Mouse (Mus musculus): ENCODE results near the gene Kdelr1.
A peak's percentile ranks its signal among the peaks of the same experiment; 100 is the strongest.
"Not testable (repeated sequence)": the region's sequence is repeated elsewhere in the genome, so short reads cannot be mapped to it uniquely, and the experiment has no call there.

The Kdelr1 gene

DNA sequence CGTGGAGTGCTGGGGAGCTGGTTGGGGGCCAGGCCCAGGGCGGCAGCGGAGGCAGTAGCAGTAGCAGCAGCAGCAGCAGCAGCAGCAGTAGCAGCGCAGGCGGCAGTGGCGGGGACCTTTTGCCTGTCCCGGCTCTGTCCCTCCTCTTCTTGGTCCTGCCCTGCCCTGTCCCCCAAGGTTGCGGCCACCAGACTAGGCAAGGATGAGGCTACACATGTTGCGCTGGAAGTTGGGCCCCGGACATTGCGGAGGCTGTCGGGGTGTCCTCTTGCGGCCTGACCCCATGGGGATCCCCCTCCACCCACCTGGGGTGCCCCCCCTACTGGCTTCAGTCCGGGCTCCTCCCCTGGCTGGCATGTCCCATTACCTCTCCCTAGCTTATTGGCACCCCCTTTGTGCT, 2.8 kb upstream of the Kdelr1 start:
- no peak for DNase-seq (ENCODE audit: extremely low read depth, low read depth)

DNA sequence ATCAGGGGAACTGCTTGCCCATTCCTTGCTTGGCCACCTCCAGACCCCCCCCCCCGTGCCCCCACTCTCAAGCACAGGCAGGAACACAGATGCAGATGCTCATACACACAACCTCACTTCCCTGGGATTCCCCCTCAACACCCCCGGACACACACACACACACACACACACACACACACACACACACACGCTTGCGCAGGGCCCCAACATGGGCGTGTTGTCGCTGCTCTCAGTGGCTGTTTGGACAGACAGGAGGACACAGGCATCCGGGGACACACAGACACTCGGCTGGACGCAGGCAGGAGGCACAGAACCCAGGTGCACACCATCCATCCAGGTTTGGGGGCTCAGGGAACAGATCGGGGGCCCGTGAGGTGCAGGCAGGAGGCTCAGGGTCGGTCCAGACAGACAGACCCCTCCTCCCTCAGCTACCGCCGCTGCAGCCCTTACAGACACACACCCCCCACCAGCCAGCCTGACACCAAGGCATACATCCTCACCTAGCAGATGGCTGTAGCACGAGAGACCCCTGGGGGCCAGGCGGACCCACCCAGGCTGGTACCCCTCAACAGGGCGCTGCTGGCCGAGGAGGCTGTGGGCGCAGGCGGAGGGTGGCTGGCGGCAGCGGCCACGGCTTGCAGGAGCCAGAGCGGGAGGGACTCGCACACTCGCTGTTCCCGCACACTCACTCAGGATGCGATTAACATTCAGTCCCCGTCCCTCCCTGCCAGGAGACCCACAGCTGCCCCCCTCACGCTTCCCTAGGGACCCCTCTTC, 2.1 kb upstream of the Kdelr1 start:
- DNase-seq (ENCODE audit: extremely low read depth, low read depth) = no peak

DNA sequence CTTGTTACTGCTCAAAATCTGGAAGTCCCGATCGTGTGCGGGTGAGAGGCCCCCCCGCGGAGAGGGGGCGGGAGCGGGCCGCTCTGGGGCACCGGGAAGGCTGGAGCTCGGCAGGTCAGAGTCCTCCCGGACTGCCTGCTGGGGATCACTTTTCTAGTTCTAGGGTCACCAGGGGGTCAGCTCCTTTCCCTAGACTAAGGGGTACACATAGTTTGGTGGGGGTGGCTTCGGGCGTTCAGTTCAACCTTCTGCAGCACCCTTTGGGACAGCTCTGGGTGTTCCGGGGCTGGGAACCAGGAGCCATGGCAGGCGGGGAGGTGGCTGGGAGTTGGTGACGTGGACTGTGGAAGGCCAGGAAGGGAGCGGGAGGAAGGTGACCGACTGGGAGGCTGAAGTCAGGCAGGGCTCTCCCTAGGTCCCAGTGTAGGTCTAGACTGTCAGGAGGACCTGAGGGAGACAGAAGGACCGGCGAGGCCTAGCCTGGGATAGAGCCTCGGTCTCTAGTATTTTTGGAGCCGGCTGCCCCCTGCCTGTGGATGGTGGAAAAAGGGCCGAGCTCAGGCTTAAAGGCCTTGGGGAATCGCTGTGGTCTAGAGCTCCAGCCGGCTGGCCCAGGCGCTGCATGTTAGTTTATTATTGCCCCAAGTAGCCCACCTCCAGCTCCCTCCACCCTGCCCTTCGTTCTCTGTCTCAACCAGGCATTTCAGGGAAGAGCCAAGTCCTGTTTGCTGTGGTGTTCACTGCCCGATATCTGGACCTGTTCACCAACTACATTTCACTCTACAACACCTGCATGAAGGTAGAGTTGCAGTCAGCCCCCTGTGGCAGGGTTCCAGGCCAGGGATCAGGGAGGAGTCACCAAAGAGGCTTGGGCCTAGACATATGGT, 732 bp downstream of the Kdelr1 start:
- peak; percentile 10 for DNase-seq (ENCODE audit: extremely low read depth, low read depth)

DNA sequence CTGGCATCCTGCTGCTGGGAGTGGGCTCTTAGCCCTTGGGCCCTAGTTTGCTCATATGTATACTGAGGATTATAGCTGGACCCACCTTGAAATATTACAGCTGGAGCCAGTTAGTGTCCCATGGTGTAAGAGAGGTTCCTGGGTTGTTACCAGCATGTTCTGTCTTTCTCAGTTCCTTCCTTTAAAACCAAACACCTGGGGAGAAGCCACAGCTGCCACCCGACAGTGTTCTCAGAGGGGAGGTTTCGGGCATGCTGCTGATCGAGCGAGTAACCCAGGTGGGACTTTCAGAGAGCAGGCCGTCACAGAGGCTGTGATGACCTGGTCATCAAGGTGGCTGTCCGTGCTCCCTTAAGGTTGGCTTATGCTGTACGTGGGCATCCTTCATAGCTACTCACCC, 4.3 kb downstream of the Kdelr1 start:
- DNase-seq (ENCODE audit: extremely low read depth, low read depth) = no peak

DNA sequence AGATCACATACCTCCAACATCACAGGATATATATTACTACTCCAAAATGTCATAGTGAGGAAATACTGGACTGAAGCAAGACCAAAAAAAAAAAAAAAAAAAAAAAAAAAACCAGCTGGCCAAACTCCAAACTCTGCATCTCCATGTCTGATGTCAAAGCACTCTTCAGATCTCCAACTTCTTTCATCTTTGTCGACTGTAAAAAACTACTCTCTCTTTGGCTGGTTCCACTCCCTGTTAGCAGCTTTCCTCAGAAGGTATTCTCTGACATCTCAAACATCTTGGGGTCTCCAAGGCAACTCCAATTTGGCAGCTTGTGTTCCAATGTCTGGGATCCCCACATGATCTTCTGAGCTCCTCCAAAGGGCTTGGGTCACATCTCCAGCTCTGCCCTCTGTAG, 5.7 kb downstream of the Kdelr1 start, which contains the start of gene Grin2d:
Gene Grin2d (minus strand): TSS at position 101 of the 400 bp plus-strand sequence.
- not testable (repeated sequence) for DNase-seq (ENCODE audit: extremely low read depth, low read depth)

DNA sequence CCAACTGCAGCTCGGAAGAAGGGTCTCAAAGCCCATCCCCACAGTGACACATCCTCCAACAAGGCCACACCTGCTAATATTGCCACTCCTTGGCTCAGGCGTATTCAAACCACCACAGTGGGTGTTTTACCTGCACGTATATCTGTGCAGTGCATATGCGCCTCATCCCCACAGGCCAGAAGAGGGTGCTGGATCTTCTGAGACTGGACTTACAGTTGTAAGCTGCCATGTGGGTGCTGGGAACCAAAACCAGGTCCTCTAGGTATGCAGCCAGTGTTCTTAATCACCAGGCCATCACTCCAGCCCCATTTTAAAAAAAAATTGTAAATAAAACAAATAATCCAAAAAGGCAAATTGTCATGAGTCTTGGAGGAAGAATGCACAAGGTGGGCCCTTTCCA, 8.0 kb downstream of the Kdelr1 start:
- no peak for DNase-seq (ENCODE audit: extremely low read depth, low read depth)

DNA sequence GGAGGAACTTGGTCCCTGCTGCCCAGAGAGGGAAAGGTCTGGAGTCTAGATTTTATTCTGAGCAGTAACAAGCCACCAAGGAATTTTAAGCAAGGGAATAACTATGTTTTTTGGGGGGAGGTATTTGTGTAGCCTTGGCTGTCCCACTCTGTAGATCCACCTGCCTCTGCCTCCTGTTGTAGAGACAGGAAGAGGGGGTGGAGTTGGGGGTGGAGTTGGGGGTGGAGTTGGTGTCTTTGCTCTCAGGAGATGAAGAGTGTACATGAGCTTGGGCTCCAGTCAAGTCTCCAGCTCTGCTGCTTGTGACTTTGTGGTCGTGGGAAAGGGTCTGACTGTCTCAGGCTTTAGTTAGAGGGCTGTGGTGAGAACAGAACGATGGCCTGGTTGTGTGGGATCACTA, 8.4 kb downstream of the Kdelr1 start:
- DNase-seq (ENCODE audit: extremely low read depth, low read depth) = no peak

DNA sequence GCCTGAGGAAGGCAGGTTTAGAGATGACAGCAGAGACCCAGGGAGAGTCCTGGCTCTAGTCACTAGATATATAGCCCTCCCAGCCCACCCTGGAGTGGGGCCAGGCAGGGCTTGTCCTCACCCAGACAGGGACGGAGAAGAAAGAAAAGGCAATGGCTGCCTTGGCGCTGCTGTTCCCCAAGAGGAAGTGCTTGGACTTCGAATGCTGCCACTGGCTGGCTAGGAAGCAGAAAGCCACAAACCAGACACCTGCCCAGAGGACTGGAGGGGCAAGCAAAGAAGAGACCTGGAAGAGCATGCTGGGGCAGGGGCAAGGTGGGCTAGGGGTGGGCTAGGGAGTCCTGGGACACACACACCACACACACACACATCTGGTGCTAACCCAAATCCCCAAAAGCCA, 14.7 kb downstream of the Kdelr1 start:
- DNase-seq (ENCODE audit: extremely low read depth, low read depth) = no peak

DNA sequence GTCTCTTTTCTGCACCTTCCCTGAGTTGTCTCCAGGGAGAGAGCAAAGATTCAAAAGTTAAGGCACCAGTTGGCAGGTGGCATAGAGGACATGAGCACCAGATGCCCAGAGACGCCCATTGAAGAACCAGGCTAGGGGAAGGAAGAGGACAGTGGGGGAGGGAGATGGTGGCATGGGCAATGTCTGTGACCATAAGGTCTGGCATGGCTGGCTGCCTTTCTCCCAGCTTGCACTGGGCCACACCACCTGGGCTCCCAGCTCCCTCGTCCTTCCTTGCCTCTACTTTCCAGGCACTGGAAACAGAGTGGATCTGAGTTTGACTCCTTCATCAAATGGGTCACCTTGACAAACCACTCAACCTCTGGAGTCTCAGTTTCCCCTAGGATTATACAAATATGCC, 20.1 kb downstream of the Kdelr1 start:
- no peak for DNase-seq (ENCODE audit: extremely low read depth, low read depth)

DNA sequence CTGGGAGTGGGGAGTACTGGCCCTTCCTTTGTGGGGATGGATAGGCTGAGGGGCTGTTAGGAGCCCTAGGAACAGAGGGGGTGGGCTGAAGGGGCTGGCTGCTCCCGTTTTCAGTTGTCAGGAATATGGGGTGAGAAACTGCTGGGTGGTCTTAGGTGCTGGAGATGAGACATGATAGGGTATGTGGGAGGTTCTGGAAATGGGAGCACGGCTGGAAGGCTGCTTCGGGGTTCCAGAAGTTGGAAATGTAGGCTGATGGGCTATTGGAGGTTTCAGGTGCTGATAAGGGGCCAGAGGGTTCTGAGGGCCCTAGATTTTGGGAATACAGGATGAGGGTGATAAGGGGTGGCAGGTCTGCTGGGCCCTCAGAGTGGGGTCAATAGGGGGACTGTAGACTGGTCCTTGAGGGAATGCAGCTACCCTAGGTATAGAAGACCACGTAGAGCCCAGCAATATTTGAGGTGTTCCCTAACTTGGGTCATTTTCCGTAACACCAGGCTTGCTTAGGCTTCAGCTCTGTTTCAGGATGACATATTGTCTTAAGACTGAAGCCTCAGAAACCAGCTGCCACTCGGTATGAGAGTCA, 23.5 kb downstream of the Kdelr1 start:
- DNase-seq (ENCODE audit: extremely low read depth, low read depth) = no peak

DNA sequence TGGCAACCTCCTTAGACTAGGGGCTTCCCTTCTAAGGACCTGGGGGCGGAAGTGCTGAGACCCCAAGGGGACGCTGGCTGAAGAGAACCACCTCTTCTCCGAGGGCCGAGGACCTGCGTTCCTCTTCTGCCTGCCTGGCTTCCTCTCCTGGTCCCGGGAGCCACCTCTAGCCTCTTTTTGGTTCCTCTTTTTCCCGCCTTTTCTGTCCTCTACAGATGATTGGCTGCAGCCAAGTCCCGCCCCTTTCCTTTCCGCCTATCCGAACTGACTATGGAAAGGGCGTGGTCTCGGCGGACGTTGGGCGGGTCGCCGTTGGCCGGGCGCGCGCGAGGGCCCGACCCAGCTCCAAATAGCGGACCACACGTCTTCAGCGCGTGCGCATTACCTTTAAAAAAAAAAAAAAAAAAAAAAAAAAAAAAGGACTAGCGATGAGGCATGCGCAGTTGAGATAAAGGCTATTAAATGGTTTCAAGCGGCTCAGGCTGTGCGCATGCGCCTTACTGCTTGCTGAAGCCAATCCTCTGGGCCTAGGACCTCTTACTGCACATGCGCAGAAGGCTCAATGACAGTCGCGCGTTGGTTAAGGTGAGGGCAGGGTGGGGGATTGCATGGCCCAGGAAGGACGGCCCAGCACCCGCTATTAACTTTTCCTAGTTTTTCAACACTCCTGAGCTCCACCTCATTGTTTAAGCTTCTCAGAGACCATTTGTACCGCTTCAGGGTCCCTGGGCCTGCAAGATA, 24.1 kb downstream of the Kdelr1 start, which contains the start of the genes Syngr4 and Tmem143:
Gene Syngr4 (minus strand): TSS at position 198 of the 741 bp plus-strand sequence.
Gene Tmem143 (plus strand): TSS at position 425 of the 741 bp plus-strand sequence.
- peak; percentile 96 for DNase-seq (ENCODE audit: extremely low read depth, low read depth)

DNA sequence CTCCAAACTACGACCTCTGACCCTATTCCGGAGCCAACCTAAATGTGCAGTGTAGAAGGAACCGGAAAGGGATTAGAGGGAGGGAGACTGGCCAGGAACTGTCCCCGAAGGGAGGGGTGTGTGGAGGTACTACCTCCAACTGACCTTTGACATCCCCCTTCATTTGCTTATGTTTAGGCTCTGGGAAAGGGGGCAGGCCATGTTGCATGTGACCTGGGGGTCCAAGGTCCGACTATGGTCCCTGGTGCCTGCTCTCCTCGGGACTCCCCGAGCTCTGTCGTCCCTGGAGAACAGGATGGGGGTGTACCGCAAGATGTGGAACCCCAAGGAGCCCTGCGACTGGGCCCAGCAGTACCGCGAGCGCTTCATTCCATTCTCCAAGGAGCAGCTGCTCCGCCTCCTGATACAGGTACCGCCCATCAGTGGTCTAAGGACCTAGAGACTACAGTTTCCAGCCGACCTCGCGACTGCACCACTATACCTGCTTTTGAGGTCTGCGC, 24.7 kb downstream of the Kdelr1 start:
- peak; percentile 64 for DNase-seq (ENCODE audit: extremely low read depth, low read depth)

DNA sequence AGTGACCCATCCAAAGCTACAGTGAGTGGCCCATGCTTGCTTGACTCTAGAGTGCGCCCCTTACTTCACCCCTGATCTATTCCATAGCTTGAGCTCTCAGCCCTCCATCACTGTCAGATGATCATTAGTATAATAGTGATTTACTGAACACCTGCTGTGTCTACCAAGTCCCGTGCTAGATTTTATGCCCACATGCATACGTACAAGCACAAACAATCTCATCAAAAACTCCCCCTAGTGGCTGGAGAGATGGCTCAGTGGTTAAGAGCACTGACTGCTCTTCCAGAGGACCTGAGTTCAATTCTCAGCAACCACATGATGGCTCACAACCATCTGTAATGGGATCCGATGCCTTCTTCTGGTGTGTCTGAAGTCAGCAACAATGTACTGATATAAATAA, 25.6 kb downstream of the Kdelr1 start:
- peak; percentile 46 for DNase-seq (ENCODE audit: extremely low read depth, low read depth)

DNA sequence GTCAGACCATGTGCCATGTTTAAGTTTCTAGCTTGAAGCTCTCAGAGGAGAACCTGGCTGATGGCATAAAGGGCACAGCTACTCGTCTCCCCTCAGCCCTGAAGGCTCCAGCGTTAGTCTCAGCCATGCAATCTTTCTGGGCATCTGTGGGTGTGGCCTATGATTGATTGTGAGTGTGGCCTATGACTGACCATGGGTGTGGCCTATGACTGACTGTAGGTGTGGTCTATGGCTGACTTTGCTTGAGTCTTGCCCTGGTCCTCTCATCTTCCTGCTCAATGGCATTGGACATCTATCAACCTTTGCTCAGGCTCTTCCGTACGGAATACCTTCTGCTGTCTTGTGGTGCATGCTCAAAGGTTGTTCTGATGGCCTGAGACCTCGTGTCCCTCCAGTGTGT, 29.0 kb downstream of the Kdelr1 start:
- DNase-seq (ENCODE audit: extremely low read depth, low read depth) = no peak

DNA sequence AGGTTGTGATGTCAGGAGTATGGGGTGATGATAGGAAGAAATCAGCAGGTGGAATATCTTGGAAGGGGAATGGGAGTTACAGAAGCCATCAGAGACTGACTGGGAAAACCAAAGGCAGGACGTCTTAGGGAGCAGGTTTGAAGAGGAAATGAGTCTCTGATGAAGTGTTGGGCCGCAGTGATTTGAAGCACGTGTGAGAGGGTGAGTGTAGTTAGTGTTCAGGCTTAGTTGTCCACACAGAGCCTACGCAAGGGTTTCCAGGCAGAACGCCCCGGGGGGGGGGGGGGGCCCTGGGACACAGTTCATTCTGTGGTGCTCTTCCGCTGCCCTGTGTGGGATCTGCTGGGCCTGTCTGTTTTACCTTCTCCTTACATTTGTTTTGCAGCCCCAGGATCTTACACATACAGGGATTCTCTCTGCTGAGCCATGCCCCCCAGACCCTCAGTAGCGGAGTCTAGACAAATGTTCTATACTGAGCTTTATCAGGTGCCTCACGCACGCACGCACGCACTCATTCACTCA, 30.0 kb downstream of the Kdelr1 start:
- no peak for DNase-seq (ENCODE audit: extremely low read depth, low read depth)

DNA sequence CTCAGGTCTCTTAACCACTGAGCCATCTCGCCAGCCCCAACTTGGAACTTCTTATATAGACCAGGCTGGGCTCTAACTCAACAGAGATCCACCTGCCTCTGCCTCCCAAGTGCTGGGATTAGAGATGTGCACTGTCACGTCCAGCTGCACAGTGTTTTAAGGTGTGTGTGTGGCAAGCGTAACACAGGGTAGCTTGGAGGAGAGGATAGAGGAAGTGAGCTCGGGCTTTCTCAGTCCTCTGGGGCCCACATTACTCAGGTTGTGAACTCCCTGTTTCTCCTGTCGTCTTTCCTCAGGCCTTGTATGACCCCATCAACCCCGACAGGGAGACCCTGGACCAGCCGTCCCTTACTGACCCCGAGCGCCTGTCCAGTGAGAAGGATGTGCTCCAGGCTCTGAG, 34.0 kb downstream of the Kdelr1 start:
- no peak for DNase-seq (ENCODE audit: extremely low read depth, low read depth)

DNA sequence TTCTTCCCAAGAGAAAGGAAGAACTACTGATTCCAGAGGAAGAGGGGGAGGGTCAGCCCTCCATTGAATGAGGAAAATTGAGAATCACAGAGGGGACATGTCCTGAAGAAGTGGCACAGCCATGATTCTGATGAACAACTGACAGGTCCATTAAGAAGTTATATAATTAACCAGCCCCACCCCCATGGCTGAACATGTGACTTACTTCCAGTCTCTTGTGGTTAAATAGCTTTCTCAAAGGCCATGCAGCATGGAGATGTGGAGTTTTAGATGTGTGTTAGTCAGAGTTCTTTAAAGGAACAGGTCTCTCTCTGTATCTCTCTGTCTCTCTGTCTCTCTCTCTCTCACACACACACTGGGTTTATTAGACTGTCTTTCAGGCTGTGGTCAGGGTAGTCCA, 35.8 kb downstream of the Kdelr1 start:
- no peak for DNase-seq (ENCODE audit: extremely low read depth, low read depth)

DNA sequence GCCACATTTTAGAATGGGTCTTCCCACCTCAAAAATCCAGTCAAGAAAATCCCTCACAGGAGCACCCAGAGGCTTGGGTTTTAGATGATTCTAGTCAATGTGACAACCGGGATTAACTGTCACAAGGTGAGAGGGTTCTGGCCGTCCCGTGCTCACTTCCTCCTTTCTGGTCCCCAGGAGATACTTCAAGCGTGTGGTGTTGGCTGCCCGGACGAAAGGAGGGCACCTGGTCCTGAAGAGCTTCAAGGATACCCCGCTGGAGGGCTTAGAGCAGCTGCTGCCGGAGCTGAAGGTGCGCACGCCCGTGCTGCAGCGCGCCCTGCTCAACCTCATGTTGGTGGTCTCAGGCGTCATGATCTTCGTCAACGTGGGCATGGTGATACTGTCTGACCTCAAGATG, 36.6 kb downstream of the Kdelr1 start:
- DNase-seq (ENCODE audit: extremely low read depth, low read depth) = no peak

DNA sequence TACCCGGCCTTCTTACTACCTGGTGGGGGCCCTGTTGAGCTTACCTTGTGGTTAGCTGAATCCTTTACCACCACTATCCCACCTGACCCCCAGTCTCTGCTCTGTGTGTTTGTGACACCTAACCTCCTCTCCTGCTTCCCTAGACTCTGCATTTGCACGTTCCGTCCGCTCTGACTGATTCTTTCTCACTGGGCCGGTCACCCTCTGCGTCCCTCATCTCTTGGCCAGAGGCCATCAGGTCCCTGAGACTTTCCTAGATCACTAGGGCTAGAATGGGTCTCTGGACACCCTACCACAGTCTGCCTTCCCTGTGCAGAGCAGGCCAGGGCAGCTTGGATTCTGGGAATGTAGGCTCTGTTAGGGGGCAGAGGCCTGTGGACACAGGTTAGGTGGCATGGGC, 41.5 kb downstream of the Kdelr1 start:
- DNase-seq (ENCODE audit: extremely low read depth, low read depth) = no peak

DNA sequence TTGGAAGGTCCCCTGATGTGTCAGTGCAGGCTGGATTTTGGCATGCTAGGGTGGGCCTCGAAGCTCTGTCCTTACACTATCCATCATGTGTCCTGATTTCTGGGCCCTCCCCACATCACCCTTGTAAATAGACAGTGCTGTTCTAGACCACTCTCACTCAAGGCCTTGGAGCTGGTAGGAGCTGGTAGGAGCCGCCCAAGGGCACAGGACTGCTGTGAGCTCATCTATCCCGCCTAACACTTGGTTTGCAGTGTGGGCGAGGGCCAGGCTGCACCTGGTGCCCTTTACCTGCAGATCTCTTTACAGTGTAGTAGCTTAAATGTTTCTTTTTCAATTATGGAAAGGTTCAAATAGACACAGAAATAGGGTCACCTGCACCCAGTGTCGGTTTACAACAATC, 42.4 kb downstream of the Kdelr1 start:
- DNase-seq (ENCODE audit: extremely low read depth, low read depth) = no peak

Measured in MEL-GATA-1-ER (cell line).